Mouse (Mus musculus) G1E (cell line): ENCODE measurements around the gene Isoc2b. TPM values are rescaled to one million over a fixed set of nuclear protein-coding genes. Genes with fewer than 3 reads are reported as not detected.
"Not testable (repeated sequence)": the region's sequence is repeated elsewhere in the genome, so short reads cannot be mapped to it uniquely, and the experiment has no call there.

ENCODE experiments used
- ATAC-seq: 2 replicates; pipeline ENCODE4 v1.8.0; 2016; ENCODE audit warnings: mild to moderate bottlenecking; ENCODE audit not compliant: insufficient number of reproducible peaks, poor library complexity, low FRiP score, severe bottlenecking; ENCODE audit errors: extremely low read depth
- DNase-seq: peaks from one replicate; pipeline ENCODE4 v3.0.0; 2012; ENCODE audit warnings: low spot score
- H3K27me3 ChIP-seq: 2 replicates; pipeline ENCODE4 v1.6.1; 2012; ENCODE audit warnings: mild to moderate bottlenecking, low read length, inconsistent platforms; ENCODE audit not compliant: insufficient read depth
- H3K36me3 ChIP-seq: replicated peaks from 2 replicates; pipeline ENCODE3; 2012; ENCODE audit warnings: mild to moderate bottlenecking, inconsistent platforms
- H3K4me1 ChIP-seq: 2 replicates; pipeline ENCODE4 v1.6.1; 2012; ENCODE audit warnings: low read depth, low read length, inconsistent platforms, mixed read lengths; ENCODE audit not compliant: insufficient read depth
- H3K4me3 ChIP-seq: 2 replicates; pipeline ENCODE4 v1.5.1; 2012; ENCODE audit warnings: low read depth, mild to moderate bottlenecking, inconsistent platforms, low read length, moderate library complexity, mixed read lengths
- H3K9me3 ChIP-seq: replicated peaks from 2 replicates; pipeline ENCODE4 v1.6.1; 2012; ENCODE audit warnings: inconsistent platforms
- CTCF ChIP-seq: IDR thresholded peaks from 2 replicates; pipeline ENCODE4 v1.5.1; 2012; ENCODE audit warnings: low read depth, low read length, inconsistent platforms, mixed read lengths
- GATA1 ChIP-seq: IDR thresholded peaks from 2 replicates; pipeline ENCODE4 v1.6.1; 2012; ENCODE audit warnings: borderline replicate concordance, low read length, inconsistent platforms, mixed read lengths
- GATA2 ChIP-seq: IDR thresholded peaks from 2 replicates; pipeline ENCODE4 v1.6.1; 2012; ENCODE audit warnings: low read depth, low read length, inconsistent platforms, borderline replicate concordance
- POLR2AphosphoS5 ChIP-seq: IDR thresholded peaks from 2 replicates; pipeline ENCODE4 v1.6.1; 2012; ENCODE audit warnings: low read depth, low read length, inconsistent platforms; ENCODE audit not compliant: insufficient replicate concordance
- TAL1 ChIP-seq: conservative IDR thresholded peaks from 2 replicates; pipeline ENCODE4 v1.6.1; 2012; ENCODE audit warnings: low read depth, low read length, inconsistent platforms, mixed read lengths
- polyA plus RNA-seq: library from polyadenylated mRNA; stranded (reverse); fragments of >175 nt; gene quantifications from 2 replicates; pipeline ENCODE4 v1.2.3, GENCODE M21; 2012
- total RNA-seq, 2 experiments: library from RNA; stranded (forward) in 1 of 2; stranded (reverse) in 1 of 2; fragments of 200-1000 nt in 1 of 2; fragments of >200 nt in 1 of 2; fragmentation: Nextera tagmentation in 1 of 2; gene quantifications; 2 replicates each; pipeline ENCODE4 v1.2.3; 2014 to 2017

The Isoc2b gene
- total and polyA plus RNA-seq, 3 experiments, result 8.1 to 40.1 (median 9.1) TPM

DNA sequence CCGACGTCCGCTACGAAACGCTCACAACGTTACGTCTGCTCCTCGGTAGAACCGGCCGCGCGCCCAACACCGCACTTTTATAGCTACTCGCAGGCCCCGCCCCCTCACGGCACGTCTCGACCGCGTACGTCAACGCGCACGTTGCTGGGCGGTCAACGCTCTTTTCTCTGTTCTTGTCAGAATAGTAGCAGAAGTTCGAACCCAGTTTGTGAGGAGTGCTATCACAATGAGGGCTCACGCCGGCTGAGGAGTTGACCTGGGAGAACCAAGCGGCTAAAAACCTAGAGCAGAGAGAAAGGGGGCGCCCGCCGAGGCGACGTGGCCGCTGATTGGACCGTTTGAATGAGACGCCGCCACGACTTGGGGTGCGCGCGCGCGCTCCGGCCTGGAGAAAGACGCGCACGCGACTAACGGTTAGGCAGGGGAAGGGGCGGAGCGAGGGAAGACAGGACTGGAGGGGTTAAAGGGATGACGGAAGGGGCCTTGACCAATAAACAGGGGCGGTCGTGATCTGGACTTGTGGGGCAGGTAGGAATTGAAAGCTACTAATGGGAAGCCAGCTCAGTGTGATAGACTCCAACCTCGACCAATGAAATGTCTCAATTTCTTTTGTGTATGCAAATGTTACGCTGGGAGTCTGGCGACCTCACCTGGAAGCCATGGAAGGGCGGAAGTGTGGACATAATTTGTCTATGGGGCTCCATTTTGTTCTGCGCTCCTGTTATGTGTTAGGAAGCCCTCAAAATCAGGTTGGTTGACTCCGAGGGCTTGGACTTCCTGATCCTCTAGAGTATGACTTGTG, 57.6 kb downstream of the Isoc2b start, which contains the start of gene Ube2s:
Gene Ube2s (minus strand): TSS at position 288 of the 802 bp plus-strand sequence.
- ATAC-seq, result peak; percentile 95
- Histone ChIP-seq H3K36me3 (peaks cover 51% of the 10 kb centered on the region), H3K4me1 (peaks cover 38% of the 10 kb centered on the region), H3K9me3 (no peaks in the 10 kb centered on the region), H3K4me3 (peak within 1 kb of the TSS; percentile 82), H3K27me3 (no peaks in the 10 kb centered on the region)
- DNase-seq, result peak; percentile 90
- no peak for TF ChIP-seq POLR2AphosphoS5
- no peak for TF ChIP-seq GATA1
- no peak for TF ChIP-seq TAL1
- no peak for TF ChIP-seq CTCF
- TF ChIP-seq GATA2, result no peak

DNA sequence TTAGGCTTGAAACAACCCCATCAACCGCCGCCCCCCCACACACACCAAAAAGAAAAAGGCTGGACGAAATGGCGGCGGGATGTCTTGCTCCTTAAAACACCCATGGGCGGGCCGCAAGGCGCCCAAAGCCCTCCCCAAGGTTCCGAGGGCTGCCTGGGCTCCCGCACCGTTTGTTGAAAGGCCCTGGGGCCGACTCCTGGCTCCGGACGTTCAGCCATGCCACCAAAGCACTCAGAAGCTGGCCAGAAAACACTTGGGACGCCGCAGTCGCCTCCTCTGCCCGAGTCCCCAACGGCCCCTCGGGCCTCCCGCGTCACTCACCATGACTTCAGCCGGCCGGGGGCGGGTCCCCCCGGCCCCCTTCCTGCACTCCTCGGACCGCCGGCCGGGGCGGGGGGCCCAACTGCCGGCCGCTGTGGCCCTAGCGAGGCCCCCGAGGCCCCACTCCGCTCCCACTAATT, 58.2 kb downstream of the Isoc2b start:
- TF ChIP-seq POLR2AphosphoS5 (no peak), TAL1 (no peak), GATA1 (no peak), GATA2 (no peak), CTCF (no peak)
- Histone ChIP-seq H3K9me3 (no peaks in the 10 kb centered on the region), H3K4me3 (peak overlapping the region; percentile 82), H3K4me1 (peaks cover 43% of the 10 kb centered on the region), H3K27me3 (no peaks in the 10 kb centered on the region), H3K36me3 (peaks cover 57% of the 10 kb centered on the region)
- DNase-seq (no peak), ATAC-seq (no peak)

DNA sequence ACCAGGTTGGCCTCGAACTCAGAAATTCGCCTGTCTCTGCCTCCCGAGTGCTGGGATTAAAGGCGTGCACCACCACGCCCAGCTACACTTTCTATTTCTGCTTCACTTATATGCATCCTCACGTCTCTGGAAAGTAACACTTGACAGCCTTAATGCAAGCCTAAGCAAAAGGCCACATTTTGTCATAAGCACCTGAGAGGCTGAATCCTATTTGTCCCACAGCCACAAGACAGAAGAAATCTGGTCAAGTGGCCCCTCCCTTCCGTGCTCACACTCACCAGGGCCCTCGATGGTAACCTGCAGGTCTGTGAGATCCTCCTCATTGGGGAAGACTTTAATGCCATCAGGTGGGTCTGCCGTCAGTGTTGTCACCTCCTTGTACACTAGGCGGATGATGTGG, 58.9 kb downstream of the Isoc2b start:
- Histone ChIP-seq H3K4me1 (peaks cover 48% of the 10 kb centered on the region), H3K4me3 (peak overlapping the region; percentile 82), H3K36me3 (peaks cover 62% of the 10 kb centered on the region)
- DNase-seq, H3K27me3 ChIP-seq, ATAC-seq, H3K9me3 ChIP-seq: not testable (repeated sequence)

DNA sequence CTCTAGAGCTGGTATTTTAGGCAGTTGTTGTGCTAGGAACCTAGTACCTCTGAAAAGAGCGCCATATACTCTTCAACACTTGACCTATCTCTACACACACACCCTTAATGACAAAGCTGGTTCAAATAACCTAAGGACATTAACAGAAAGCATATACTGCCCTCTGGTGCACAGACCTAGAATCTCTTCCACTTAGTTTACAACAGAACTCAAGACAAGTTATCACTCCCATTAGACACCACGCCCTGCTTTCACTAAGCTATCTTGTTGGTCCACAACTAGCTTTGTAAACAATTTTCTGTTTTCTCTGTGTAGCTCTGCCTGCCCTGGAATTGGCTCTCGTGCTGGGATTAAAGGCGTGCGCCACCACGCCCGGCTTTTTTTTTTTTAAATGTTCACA, 63.3 kb downstream of the Isoc2b start:
- Histone ChIP-seq H3K36me3 (peaks cover 84% of the 10 kb centered on the region), H3K9me3 (no peaks in the 10 kb centered on the region), H3K4me1 (peaks cover 40% of the 10 kb centered on the region), H3K4me3 (no peak overlapping the region), H3K27me3 (no peaks in the 10 kb centered on the region)
- DNase-seq (peak; percentile 40), ATAC-seq (peak; percentile 57; the same call in 1 of the 2 replicates)
- no peak for TF ChIP-seq GATA2
- peak; percentile 48; the same call in 1 of the 2 replicates for TF ChIP-seq CTCF

DNA sequence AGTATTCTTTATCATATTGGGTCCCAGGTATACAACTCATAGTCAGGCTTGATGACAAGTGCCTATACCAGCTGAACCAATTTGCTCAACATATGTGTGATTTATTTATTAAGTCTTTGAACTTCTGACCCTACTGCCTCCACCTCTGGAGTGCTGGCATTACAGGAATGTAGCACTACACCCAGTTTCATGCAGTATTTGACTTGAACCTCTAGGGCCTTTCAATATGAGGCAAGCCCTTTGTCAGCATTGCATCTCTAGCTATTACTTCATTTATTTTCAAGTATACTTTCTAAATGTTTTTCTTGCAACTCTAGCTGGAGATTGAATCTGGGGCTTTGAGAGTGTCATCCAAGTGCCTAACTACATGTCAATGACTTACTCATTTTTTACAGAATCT, 67.8 kb downstream of the Isoc2b start:
- no peak for DNase-seq
- H3K36me3 ChIP-seq, result peaks cover 73% of the 10 kb centered on the region
- no peaks in the 10 kb centered on the region for H3K27me3 ChIP-seq
- H3K4me1 ChIP-seq, result peaks cover 7% of the 10 kb centered on the region
- TF ChIP-seq GATA1 (no peak), CTCF (no peak), GATA2 (no peak), TAL1 (no peak), POLR2AphosphoS5 (no peak)
- no peaks in the 10 kb centered on the region for H3K9me3 ChIP-seq
- no peak overlapping the region for H3K4me3 ChIP-seq
- ATAC-seq, result no peak

DNA sequence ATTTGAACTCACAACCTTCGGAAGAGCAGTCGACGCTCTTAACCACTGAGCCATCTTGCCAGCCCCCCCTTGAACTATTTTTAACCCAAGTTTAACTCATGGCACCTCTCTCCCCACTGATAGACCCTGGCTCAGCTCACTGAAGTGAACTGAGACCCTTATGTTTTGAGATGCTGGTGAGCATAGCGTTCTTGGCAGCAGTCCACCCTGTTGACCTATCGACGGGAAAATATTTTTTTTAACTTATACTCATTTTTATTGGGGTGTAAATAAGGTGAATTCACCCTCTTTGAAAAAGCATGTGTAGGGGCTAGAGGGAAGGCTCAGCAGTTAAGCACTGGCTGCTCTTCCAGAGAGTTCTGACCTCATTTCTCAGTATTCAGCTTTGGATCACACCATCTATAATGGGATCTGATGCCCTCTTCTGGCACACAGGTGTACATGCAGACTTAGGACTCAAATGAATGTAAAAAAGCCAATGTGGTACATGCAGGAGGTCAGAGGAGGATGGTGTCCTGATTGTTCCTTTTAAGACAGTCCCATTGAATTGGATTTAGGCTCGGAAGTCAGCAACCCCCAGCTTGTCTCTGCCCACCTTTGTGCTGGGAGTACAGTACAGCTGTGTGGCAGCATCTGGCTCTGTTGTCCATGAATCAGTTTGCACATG, 74.2 kb downstream of the Isoc2b start:
- no peak for TF ChIP-seq GATA2
- TF ChIP-seq GATA1, result no peak
- TF ChIP-seq TAL1, result no peak
- peak; percentile 74; the same call in 1 of the 2 replicates for TF ChIP-seq POLR2AphosphoS5
- TF ChIP-seq CTCF, result peak; percentile 41
- Histone ChIP-seq H3K9me3 (no peaks in the 10 kb centered on the region), H3K27me3 (no peaks in the 10 kb centered on the region), H3K4me1 (peaks cover 28% of the 10 kb centered on the region), H3K4me3 (peak overlapping the region; percentile 20; the same call in 1 of the 2 replicates), H3K36me3 (peaks cover 61% of the 10 kb centered on the region)
- DNase-seq (no peak), ATAC-seq (peak; percentile 10; the same call in 1 of the 2 replicates)

Other genes with a start within 250 kb of the Isoc2b start
Only the 20 nearest of the 33 such genes appear.
- 1.1 and 1.7 TPM in 2 replicates for gene Tmem150b, start 145.0 kb downstream of the Isoc2b start, total RNA-seq (2014; fragmentation: Nextera tagmentation)
- 1.2 and 1.7 TPM in 2 replicates for gene Tmem150b, start 145.0 kb downstream of the Isoc2b start, total RNA-seq (2017)
- gene Tmem150b, start 145.0 kb downstream of the Isoc2b start, polyA plus RNA-seq, result 0.11 and 0.21 TPM in 2 replicates
- gene Kmt5c, start 130.1 kb downstream of the Isoc2b start, total RNA-seq (2014; fragmentation: Nextera tagmentation), result 79.7 and 108 TPM in 2 replicates
- gene Kmt5c, start 130.1 kb downstream of the Isoc2b start, total RNA-seq (2017), result 34.8 and 39.0 TPM in 2 replicates
- gene Kmt5c, start 130.1 kb downstream of the Isoc2b start, polyA plus RNA-seq, result 232 and 325 TPM in 2 replicates
- 4.2 and 5.3 TPM in 2 replicates for gene Cox6b2, start 117.2 kb downstream of the Isoc2b start, total RNA-seq (2014; fragmentation: Nextera tagmentation)
- 1.0 and 2.0 TPM in 2 replicates for gene Cox6b2, start 117.2 kb downstream of the Isoc2b start, total RNA-seq (2017)
- gene Cox6b2, start 117.2 kb downstream of the Isoc2b start, polyA plus RNA-seq, result 7.8 and 8.0 TPM in 2 replicates
- gene Fam71e2, start 99.0 kb downstream of the Isoc2b start, total RNA-seq (2014; fragmentation: Nextera tagmentation), result not detected in 2 replicates
- 0.05 and 0.06 TPM in 2 replicates for gene Fam71e2, start 99.0 kb downstream of the Isoc2b start, total RNA-seq (2017)
- gene Fam71e2, start 99.0 kb downstream of the Isoc2b start, polyA plus RNA-seq, result not detected in 2 replicates
- not detected in 2 replicates for gene Il11, start 87.4 kb downstream of the Isoc2b start, total RNA-seq (2014; fragmentation: Nextera tagmentation)
- not detected in 2 replicates for gene Il11, start 87.4 kb downstream of the Isoc2b start, total RNA-seq (2017)
- 0.13 and 0.15 TPM in 2 replicates for gene Il11, start 87.4 kb downstream of the Isoc2b start, polyA plus RNA-seq
- gene Tmem190, start 87.3 kb downstream of the Isoc2b start, total RNA-seq (2014; fragmentation: Nextera tagmentation), result not detected in 2 replicates
- gene Tmem190, start 87.3 kb downstream of the Isoc2b start, total RNA-seq (2017), result 0.41 TPM in 1 of 2 replicates, not detected in the other
- not detected in 2 replicates for gene Tmem190, start 87.3 kb downstream of the Isoc2b start, polyA plus RNA-seq
- gene Tmem238, start 80.6 kb downstream of the Isoc2b start, total RNA-seq (2014; fragmentation: Nextera tagmentation), result 1.7 and 4.7 TPM in 2 replicates
- gene Tmem238, start 80.6 kb downstream of the Isoc2b start, total RNA-seq (2017), result 6.8 and 12.1 TPM in 2 replicates
- 40.6 and 61.2 TPM in 2 replicates for gene Tmem238, start 80.6 kb downstream of the Isoc2b start, polyA plus RNA-seq
- 1,543 and 2,339 TPM in 2 replicates for gene Rpl28, start 77.4 kb downstream of the Isoc2b start, total RNA-seq (2014; fragmentation: Nextera tagmentation)
- 548 and 573 TPM in 2 replicates for gene Rpl28, start 77.4 kb downstream of the Isoc2b start, total RNA-seq (2017)
- gene Rpl28, start 77.4 kb downstream of the Isoc2b start, polyA plus RNA-seq, result 5,642 and 5,886 TPM in 2 replicates
- 538 and 670 TPM in 2 replicates for gene Ube2s, start 57.7 kb downstream of the Isoc2b start, total RNA-seq (2014; fragmentation: Nextera tagmentation)
- 171 and 195 TPM in 2 replicates for gene Ube2s, start 57.7 kb downstream of the Isoc2b start, total RNA-seq (2017)
- 210 and 243 TPM in 2 replicates for gene Ube2s, start 57.7 kb downstream of the Isoc2b start, polyA plus RNA-seq
- gene Shisa7, start 25.6 kb downstream of the Isoc2b start, total RNA-seq (2014; fragmentation: Nextera tagmentation), result not detected in 2 replicates
- gene Shisa7, start 25.6 kb downstream of the Isoc2b start, total RNA-seq (2017), result 0.06 and 0.22 TPM in 2 replicates
- gene Shisa7, start 25.6 kb downstream of the Isoc2b start, polyA plus RNA-seq, result not detected in 2 replicates
- 1.9 and 3.4 TPM in 2 replicates for gene Isoc2a, start 6.9 kb upstream of the Isoc2b start, total RNA-seq (2014; fragmentation: Nextera tagmentation)
- 7.5 and 10.4 TPM in 2 replicates for gene Isoc2a, start 6.9 kb upstream of the Isoc2b start, total RNA-seq (2017)
- gene Isoc2a, start 6.9 kb upstream of the Isoc2b start, polyA plus RNA-seq, result 6.3 and 16.2 TPM in 2 replicates
- not detected in 2 replicates for gene Gm36210, start 36.3 kb upstream of the Isoc2b start, total RNA-seq (2014; fragmentation: Nextera tagmentation)
- not detected in 2 replicates for gene Gm36210, start 36.3 kb upstream of the Isoc2b start, total RNA-seq (2017)
- not detected in 2 replicates for gene Gm36210, start 36.3 kb upstream of the Isoc2b start, polyA plus RNA-seq
- gene Zfp628, start 45.0 kb upstream of the Isoc2b start, total RNA-seq (2014; fragmentation: Nextera tagmentation), result 13.9 and 15.2 TPM in 2 replicates
- 1.6 and 1.8 TPM in 2 replicates for gene Zfp628, start 45.0 kb upstream of the Isoc2b start, total RNA-seq (2017)
- gene Zfp628, start 45.0 kb upstream of the Isoc2b start, polyA plus RNA-seq, result 35.7 and 39.5 TPM in 2 replicates
- 2.0 and 3.6 TPM in 2 replicates for gene Nat14, start 51.8 kb upstream of the Isoc2b start, total RNA-seq (2014; fragmentation: Nextera tagmentation)
- gene Nat14, start 51.8 kb upstream of the Isoc2b start, total RNA-seq (2017), result 0.41 and 1.1 TPM in 2 replicates
- gene Nat14, start 51.8 kb upstream of the Isoc2b start, polyA plus RNA-seq, result 0.85 and 1.2 TPM in 2 replicates
- 0.15 TPM in 1 of 2 replicates, not detected in the other for gene Ssc5d, start 55.5 kb upstream of the Isoc2b start, total RNA-seq (2014; fragmentation: Nextera tagmentation)
- gene Ssc5d, start 55.5 kb upstream of the Isoc2b start, total RNA-seq (2017), result 0.05 TPM in 1 of 2 replicates, not detected in the other
- gene Ssc5d, start 55.5 kb upstream of the Isoc2b start, polyA plus RNA-seq, result 0.02 and 0.08 TPM in 2 replicates
- not detected in 2 replicates for gene Sbk2, start 94.1 kb upstream of the Isoc2b start, total RNA-seq (2014; fragmentation: Nextera tagmentation)
- 0.06 and 0.11 TPM in 2 replicates for gene Sbk2, start 94.1 kb upstream of the Isoc2b start, total RNA-seq (2017)
- not detected in 2 replicates for gene Sbk2, start 94.1 kb upstream of the Isoc2b start, polyA plus RNA-seq
- gene Sbk3, start 100.9 kb upstream of the Isoc2b start, total RNA-seq (2014; fragmentation: Nextera tagmentation), result not detected in 2 replicates
- 0.06 and 0.11 TPM in 2 replicates for gene Sbk3, start 100.9 kb upstream of the Isoc2b start, total RNA-seq (2017)
- not detected in 2 replicates for gene Sbk3, start 100.9 kb upstream of the Isoc2b start, polyA plus RNA-seq
- gene Zfp579, start 125.9 kb upstream of the Isoc2b start, total RNA-seq (2014; fragmentation: Nextera tagmentation), result 9.9 TPM in 1 of 2 replicates, not detected in the other
- gene Zfp579, start 125.9 kb upstream of the Isoc2b start, total RNA-seq (2017), result 0.71 and 0.87 TPM in 2 replicates
- gene Zfp579, start 125.9 kb upstream of the Isoc2b start, polyA plus RNA-seq, result 4.1 and 4.2 TPM in 2 replicates
- 9.1 and 11.4 TPM in 2 replicates for gene Zfp524, start 144.2 kb upstream of the Isoc2b start, total RNA-seq (2014; fragmentation: Nextera tagmentation)
- gene Zfp524, start 144.2 kb upstream of the Isoc2b start, total RNA-seq (2017), result 8.9 and 12.3 TPM in 2 replicates
- gene Zfp524, start 144.2 kb upstream of the Isoc2b start, polyA plus RNA-seq, result 37.2 and 38.9 TPM in 2 replicates
- gene Fiz1, start 144.4 kb upstream of the Isoc2b start, total RNA-seq (2014; fragmentation: Nextera tagmentation), result 53.4 and 54.4 TPM in 2 replicates
- gene Fiz1, start 144.4 kb upstream of the Isoc2b start, total RNA-seq (2017), result 22.2 and 23.6 TPM in 2 replicates
- 52.7 and 66.6 TPM in 2 replicates for gene Fiz1, start 144.4 kb upstream of the Isoc2b start, polyA plus RNA-seq